Mouse (Mus musculus) erythroblast, embryonic 14.5 days (primary cell): ENCODE results near the gene Olfr686. TPM values are rescaled to one million over a fixed set of nuclear protein-coding genes. Genes with fewer than 3 reads are reported as not detected.

Experiments
- H3K27me3 ChIP-seq: 2 replicates; pipeline ENCODE4 v1.6.1; 2012; ENCODE audit warnings: inconsistent platforms; ENCODE audit not compliant: control insufficient read depth
- H3K36me3 ChIP-seq: 2 replicates; pipeline ENCODE4 v1.6.1; 2012; ENCODE audit warnings: mild to moderate bottlenecking, inconsistent platforms; ENCODE audit not compliant: control insufficient read depth
- H3K4me1 ChIP-seq: 2 replicates; pipeline ENCODE4 v1.6.1; 2012; ENCODE audit warnings: inconsistent platforms; ENCODE audit not compliant: control insufficient read depth
- H3K4me3 ChIP-seq: replicated peaks from 2 replicates; pipeline ENCODE3; 2012; ENCODE audit warnings: moderate library complexity, mild to moderate bottlenecking, inconsistent platforms
- H3K9me3 ChIP-seq: 2 replicates; pipeline ENCODE4 v1.6.1; 2012; ENCODE audit warnings: low read length, inconsistent platforms, mixed read lengths; ENCODE audit not compliant: control insufficient read depth
- GATA1 ChIP-seq: IDR thresholded peaks from 2 replicates; pipeline ENCODE4 v1.6.1; 2012; ENCODE audit warnings: low read length, inconsistent platforms, mixed read lengths
- TAL1 ChIP-seq: IDR thresholded peaks from 3 replicates; pipeline ENCODE4 v1.6.1; 2012; ENCODE audit warnings: low read length, inconsistent platforms, mixed read lengths
- polyA plus RNA-seq: library from polyadenylated mRNA; stranded (reverse); fragments of >175 nt; gene quantifications from 2 replicates; pipeline ENCODE4 v1.2.3, GENCODE M21; 2012

Olfr686 gene
- polyA plus RNA-seq, 1 experiment, result not detected

- Histone ChIP-seq H3K36me3 (no peaks in the 10 kb centered on the region), H3K27me3 (no peaks in the 10 kb centered on the region), H3K4me3 (no peak within 1 kb of the TSS), H3K9me3 (no peaks in the 10 kb centered on the region; the same call in 1 of the 2 replicates), H3K4me1 (no peaks in the 10 kb centered on the region)
- TF ChIP-seq TAL1, result no peak
- no peak for TF ChIP-seq GATA1
Measured at GRCm38 (mm10) chr7:105185912-105186311, 21.4 kb downstream of the Olfr686 start, which contains the start of gene Olfr685. Gene Olfr685, minus strand, starts transcription at chr7:105186012.

- Histone ChIP-seq H3K36me3 (no peaks in the 10 kb centered on the region), H3K4me3 (no peak overlapping the region), H3K4me1 (no peaks in the 10 kb centered on the region), H3K9me3 (no peaks in the 10 kb centered on the region), H3K27me3 (no peaks in the 10 kb centered on the region)
- no peak for TF ChIP-seq GATA1
- no peak for TF ChIP-seq TAL1
Measured at GRCm38 (mm10) chr7:105170773-105171172, 36.5 kb downstream of the Olfr686 start.

- no peak for TF ChIP-seq GATA1
- no peak for TF ChIP-seq TAL1
- H3K4me3 ChIP-seq, result no peak within 1 kb of the TSS
- H3K27me3 ChIP-seq, result no peaks in the 10 kb centered on the region
- H3K9me3 ChIP-seq, result no peaks in the 10 kb centered on the region
- H3K4me1 ChIP-seq, result no peaks in the 10 kb centered on the region
- no peaks in the 10 kb centered on the region for H3K36me3 ChIP-seq
Measured at GRCm38 (mm10) chr7:105163553-105163952, 43.7 kb downstream of the Olfr686 start, which contains the start of gene Olfr684. Gene Olfr684, minus strand, starts transcription at chr7:105163653.

Other genes with a start within 250 kb of the Olfr686 start
- gene Olfr670, start 244.9 kb downstream of the Olfr686 start, polyA plus RNA-seq, result not detected in 2 replicates
- not detected in 2 replicates for gene Olfr671, start 228.4 kb downstream of the Olfr686 start, polyA plus RNA-seq
- gene Olfr672, start 205.5 kb downstream of the Olfr686 start, polyA plus RNA-seq, result not detected in 2 replicates
- not detected in 2 replicates for gene Olfr675, start 179.0 kb downstream of the Olfr686 start, polyA plus RNA-seq
- not detected in 2 replicates for gene Olfr676, start 174.8 kb downstream of the Olfr686 start, polyA plus RNA-seq
- gene Olfr677, start 156.1 kb downstream of the Olfr686 start, polyA plus RNA-seq, result not detected in 2 replicates
- not detected in 2 replicates for gene Olfr678, start 143.0 kb downstream of the Olfr686 start, polyA plus RNA-seq
- 0.01 and 0.02 TPM in 2 replicates for gene Olfr679, start 126.3 kb downstream of the Olfr686 start, polyA plus RNA-seq
- gene Olfr680-ps1, start 114.7 kb downstream of the Olfr686 start, polyA plus RNA-seq, result not detected in 2 replicates
- not detected in 2 replicates for gene Olfr681, start 90.6 kb downstream of the Olfr686 start, polyA plus RNA-seq
- not detected in 2 replicates for gene Olfr683, start 60.5 kb downstream of the Olfr686 start, polyA plus RNA-seq
- gene Olfr684, start 43.8 kb downstream of the Olfr686 start, polyA plus RNA-seq, result not detected in 2 replicates
- not detected in 2 replicates for gene Olfr685, start 21.5 kb downstream of the Olfr686 start, polyA plus RNA-seq
- gene Olfr688, start 80.6 kb upstream of the Olfr686 start, polyA plus RNA-seq, result not detected in 2 replicates
- gene Olfr689, start 103.7 kb upstream of the Olfr686 start, polyA plus RNA-seq, result not detected in 2 replicates
- gene Olfr690, start 126.6 kb upstream of the Olfr686 start, polyA plus RNA-seq, result not detected in 2 replicates
- gene Olfr691, start 134.8 kb upstream of the Olfr686 start, polyA plus RNA-seq, result not detected in 2 replicates
- gene Olfr692, start 160.7 kb upstream of the Olfr686 start, polyA plus RNA-seq, result not detected in 2 replicates
- not detected in 2 replicates for gene Gm5901, start 167.6 kb upstream of the Olfr686 start, polyA plus RNA-seq
- gene Fam160a2, start 192.6 kb upstream of the Olfr686 start, polyA plus RNA-seq, result 3.4 and 4.0 TPM in 2 replicates
- gene Cnga4, start 197.1 kb upstream of the Olfr686 start, polyA plus RNA-seq, result not detected in 2 replicates
- not detected in 2 replicates for gene Cckbr, start 218.2 kb upstream of the Olfr686 start, polyA plus RNA-seq